Mouse (Mus musculus): ENCODE data around the gene Mtfr2. TPM values are rescaled to one million over a fixed set of nuclear protein-coding genes. Genes with fewer than 3 reads are reported as not detected.

The Mtfr2 gene
- polyA plus RNA-seq, 1 experiment from 2014 or later = 1.7 TPM

- Histone ChIP-seq H3K4me3 (ENCODE audit: control insufficient read depth in 1 of 2, insufficient read depth in 1 of 2, low read depth in 1 of 2, low read length in 2 of 2) (no peak overlapping the region), H3K9ac (ENCODE audit: low read length) (no peak overlapping the region), H3K27me3 (ENCODE audit: control insufficient read depth, insufficient read depth, low read length) (no peaks in the 10 kb centered on the region), H3K27ac (replicated peaks in 1 of 2; ENCODE audit: control insufficient read depth in 1 of 2, insufficient read depth in 1 of 2, low read depth in 2 of 2, low read length in 2 of 2) (no peak overlapping the region), H3K9me3 (ENCODE audit: control insufficient read depth, low read length) (no peaks in the 10 kb centered on the region), H3K4me2 (ENCODE audit: low read length) (no peak overlapping the region), H3K4me1 (ENCODE audit: control insufficient read depth in 2 of 2, insufficient read depth in 2 of 2, low read length in 2 of 2) (peaks cover 0 to 2% of the 10 kb centered on the region in 2 experiments; a peak in 1 of 4 replicates), H3K36me3 (ENCODE audit: control insufficient read depth, insufficient read depth, low read length) (no peaks in the 10 kb centered on the region)
- 83% methylated on average over 3 of the region's 3 CpGs for WGBS
- no peak for ATAC-seq (ENCODE audit: insufficient number of reproducible peaks, insufficient read depth, low FRiP score, low read depth)
Measured at GRCm38 (mm10) chr10:20381352-20381751, 33.8 kb downstream of the Mtfr2 start.

- Histone ChIP-seq H3K36me3 (ENCODE audit: control insufficient read depth, insufficient read depth, low read length) (no peaks in the 10 kb centered on the region), H3K27ac (replicated peaks in 1 of 2; ENCODE audit: control insufficient read depth in 1 of 2, insufficient read depth in 1 of 2, low read depth in 2 of 2, low read length in 2 of 2) (no peak overlapping the region), H3K9me3 (ENCODE audit: control insufficient read depth, low read length) (no peaks in the 10 kb centered on the region), H3K4me3 (ENCODE audit: control insufficient read depth in 1 of 2, insufficient read depth in 1 of 2, low read depth in 1 of 2, low read length in 2 of 2) (no peak overlapping the region), H3K9ac (ENCODE audit: low read length) (no peak overlapping the region), H3K4me2 (ENCODE audit: low read length) (no peak overlapping the region), H3K27me3 (ENCODE audit: control insufficient read depth, insufficient read depth, low read length) (no peaks in the 10 kb centered on the region), H3K4me1 (ENCODE audit: control insufficient read depth in 2 of 2, insufficient read depth in 2 of 2, low read length in 2 of 2) (peaks cover 0 to 2% of the 10 kb centered on the region in 2 experiments; a peak in 1 of 4 replicates)
- WGBS = 61% methylated on average over 6 of the region's 6 CpGs
- ATAC-seq (ENCODE audit: insufficient number of reproducible peaks, insufficient read depth, low FRiP score, low read depth) = no peak
Measured at GRCm38 (mm10) chr10:20382807-20383419, 35.3 kb downstream of the Mtfr2 start.

DNA sequence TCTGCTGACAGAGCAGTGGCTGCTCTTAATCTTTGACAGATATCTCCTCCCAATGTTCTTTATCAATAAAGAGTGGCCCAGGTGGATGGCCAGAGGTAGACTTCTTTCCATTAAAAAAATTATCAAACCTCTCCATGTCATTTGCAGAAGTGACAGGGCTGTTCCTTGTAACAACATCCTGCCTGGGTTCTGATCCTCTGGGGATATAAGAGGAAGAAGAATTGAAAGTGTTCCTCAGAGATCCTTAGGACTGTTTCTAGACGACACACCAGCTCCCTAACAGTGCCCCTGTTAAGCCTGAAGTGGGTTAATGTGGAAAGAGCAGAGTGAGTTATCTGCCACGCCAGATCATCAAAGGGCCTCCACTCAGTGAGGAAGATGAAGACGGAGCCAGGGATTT, 43.0 kb downstream of the Mtfr2 start:
- Histone ChIP-seq H3K27me3 (ENCODE audit: control insufficient read depth, insufficient read depth, low read length) (no peaks in the 10 kb centered on the region), H3K9ac (ENCODE audit: low read length) (no peak overlapping the region), H3K27ac (replicated peaks in 1 of 2; ENCODE audit: control insufficient read depth in 1 of 2, insufficient read depth in 1 of 2, low read depth in 2 of 2, low read length in 2 of 2) (no peak overlapping the region), H3K36me3 (ENCODE audit: control insufficient read depth, insufficient read depth, low read length) (no peaks in the 10 kb centered on the region), H3K4me2 (ENCODE audit: low read length) (no peak overlapping the region), H3K9me3 (ENCODE audit: control insufficient read depth, low read length) (no peaks in the 10 kb centered on the region), H3K4me3 (ENCODE audit: control insufficient read depth in 1 of 2, insufficient read depth in 1 of 2, low read depth in 1 of 2, low read length in 2 of 2) (no peak overlapping the region), H3K4me1 (ENCODE audit: control insufficient read depth in 2 of 2, insufficient read depth in 2 of 2, low read length in 2 of 2) (no peaks in the 10 kb centered on the region)
- 57% methylated on average over 3 of the region's 3 CpGs for WGBS
- no peak for ATAC-seq (ENCODE audit: insufficient number of reproducible peaks, insufficient read depth, low FRiP score, low read depth)

- WGBS = 59% methylated on average over 5 of the region's 5 CpGs
- Histone ChIP-seq H3K36me3 (ENCODE audit: control insufficient read depth, insufficient read depth, low read length) (no peaks in the 10 kb centered on the region; the same call in 1 of the 2 replicates), H3K9me3 (ENCODE audit: control insufficient read depth, low read length) (no peaks in the 10 kb centered on the region), H3K4me3 (ENCODE audit: control insufficient read depth in 1 of 2, insufficient read depth in 1 of 2, low read depth in 1 of 2, low read length in 2 of 2) (no peak overlapping the region), H3K27ac (replicated peaks in 1 of 2; ENCODE audit: control insufficient read depth in 1 of 2, insufficient read depth in 1 of 2, low read depth in 2 of 2, low read length in 2 of 2) (no peak overlapping the region), H3K4me2 (ENCODE audit: low read length) (no peak overlapping the region), H3K27me3 (ENCODE audit: control insufficient read depth, insufficient read depth, low read length) (no peaks in the 10 kb centered on the region), H3K4me1 (ENCODE audit: control insufficient read depth in 2 of 2, insufficient read depth in 2 of 2, low read length in 2 of 2) (peaks cover 0 to 10% of the 10 kb centered on the region in 2 experiments; a peak in 2 of 4 replicates), H3K9ac (ENCODE audit: low read length) (no peak overlapping the region)
- no peak for ATAC-seq (ENCODE audit: insufficient number of reproducible peaks, insufficient read depth, low FRiP score, low read depth)
Measured at GRCm38 (mm10) chr10:20394815-20395214, 47.2 kb downstream of the Mtfr2 start.

- no peaks in the 10 kb centered on the region for H3K9me3 ChIP-seq (ENCODE audit: control insufficient read depth, low read length)
- H3K9ac ChIP-seq (ENCODE audit: low read length) = no peak overlapping the region
- H3K4me1 ChIP-seq (ENCODE audit: control insufficient read depth in 2 of 2, insufficient read depth in 2 of 2, low read length in 2 of 2) = peaks cover 3 to 10% of the 10 kb centered on the region in 2 experiments; a peak in 3 of 4 replicates
- no peak overlapping the region for H3K27ac ChIP-seq (replicated peaks in 1 of 2; ENCODE audit: control insufficient read depth in 1 of 2, insufficient read depth in 1 of 2, low read depth in 2 of 2, low read length in 2 of 2)
- H3K36me3 ChIP-seq (ENCODE audit: control insufficient read depth, insufficient read depth, low read length) = no peaks in the 10 kb centered on the region; the same call in 1 of the 2 replicates
- 89% methylated on average over 3 of the region's 3 CpGs for WGBS
- H3K4me3 ChIP-seq (ENCODE audit: control insufficient read depth in 1 of 2, insufficient read depth in 1 of 2, low read depth in 1 of 2, low read length in 2 of 2) = no peak overlapping the region
- no peaks in the 10 kb centered on the region for H3K27me3 ChIP-seq (ENCODE audit: control insufficient read depth, insufficient read depth, low read length)
- no peak for ATAC-seq (ENCODE audit: insufficient number of reproducible peaks, insufficient read depth, low FRiP score, low read depth)
- H3K4me2 ChIP-seq (ENCODE audit: low read length) = no peak overlapping the region
Measured at GRCm38 (mm10) chr10:20395778-20396177, 48.2 kb downstream of the Mtfr2 start.

DNA sequence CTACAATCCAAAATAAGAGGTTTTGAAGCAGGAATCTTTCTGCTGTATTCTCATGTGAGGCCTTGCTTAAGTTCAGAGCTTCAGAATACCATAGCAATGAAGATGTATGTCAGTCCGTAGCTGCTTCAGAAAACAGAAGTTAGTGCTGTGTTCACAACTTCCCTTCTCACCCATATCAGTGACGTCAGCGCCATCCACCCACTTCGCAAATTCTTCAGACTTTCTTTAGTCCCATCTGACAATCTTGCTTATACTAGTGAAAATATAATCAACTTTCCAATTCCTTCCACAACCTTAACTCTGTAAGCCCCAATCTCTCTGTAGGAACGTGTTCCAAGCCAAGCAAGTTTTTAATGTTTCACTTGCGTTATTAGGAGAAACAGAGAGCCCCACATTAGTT, 50.7 kb downstream of the Mtfr2 start:
- Histone ChIP-seq H3K9me3 (ENCODE audit: control insufficient read depth, low read length) (no peaks in the 10 kb centered on the region), H3K36me3 (ENCODE audit: control insufficient read depth, insufficient read depth, low read length) (peaks cover 3% of the 10 kb centered on the region; the same call in 1 of the 2 replicates), H3K4me3 (ENCODE audit: control insufficient read depth in 1 of 2, insufficient read depth in 1 of 2, low read depth in 1 of 2, low read length in 2 of 2) (no peak overlapping the region), H3K9ac (ENCODE audit: low read length) (no peak overlapping the region), H3K4me2 (ENCODE audit: low read length) (peak overlapping the region; percentile 46), H3K4me1 (ENCODE audit: control insufficient read depth in 2 of 2, insufficient read depth in 2 of 2, low read length in 2 of 2) (peaks cover 3 to 10% of the 10 kb centered on the region in 2 experiments; a peak in 3 of 4 replicates), H3K27me3 (ENCODE audit: control insufficient read depth, insufficient read depth, low read length) (no peaks in the 10 kb centered on the region), H3K27ac (replicated peaks in 1 of 2; ENCODE audit: control insufficient read depth in 1 of 2, insufficient read depth in 1 of 2, low read depth in 2 of 2, low read length in 2 of 2) (peak overlapping the region; percentile 41 to 43; a peak in 3 of 4 replicates)
- WGBS = 50% methylated on average over 6 of the region's 6 CpGs
- ATAC-seq (ENCODE audit: insufficient number of reproducible peaks, insufficient read depth, low FRiP score, low read depth) = no peak

- Histone ChIP-seq H3K27me3 (ENCODE audit: control insufficient read depth, insufficient read depth, low read length) (no peaks in the 10 kb centered on the region), H3K9ac (ENCODE audit: low read length) (no peak overlapping the region; the same call in 1 of the 2 replicates), H3K27ac (replicated peaks in 1 of 2; ENCODE audit: control insufficient read depth in 1 of 2, insufficient read depth in 1 of 2, low read depth in 2 of 2, low read length in 2 of 2) (peak overlapping the region; percentile 41 to 43; a peak in 3 of 4 replicates), H3K4me3 (ENCODE audit: control insufficient read depth in 1 of 2, insufficient read depth in 1 of 2, low read depth in 1 of 2, low read length in 2 of 2) (no peak overlapping the region), H3K4me1 (ENCODE audit: control insufficient read depth in 2 of 2, insufficient read depth in 2 of 2, low read length in 2 of 2) (peaks cover 3 to 10% of the 10 kb centered on the region in 2 experiments; a peak in 3 of 4 replicates), H3K9me3 (ENCODE audit: control insufficient read depth, low read length) (no peaks in the 10 kb centered on the region), H3K36me3 (ENCODE audit: control insufficient read depth, insufficient read depth, low read length) (peaks cover 7% of the 10 kb centered on the region; the same call in 1 of the 2 replicates), H3K4me2 (ENCODE audit: low read length) (peak overlapping the region; percentile 46)
- no peak for ATAC-seq (ENCODE audit: insufficient number of reproducible peaks, insufficient read depth, low FRiP score, low read depth)
- 58% methylated on average over 12 of the region's 12 CpGs for WGBS
Measured at GRCm38 (mm10) chr10:20398641-20399390, 51.2 kb downstream of the Mtfr2 start.

All from heart, embryonic 14.5 days (tissue).